Mouse (Mus musculus) heart, postnatal 0 days (tissue): ENCODE results near the gene Suv39h1.

Experiments
- CTCF ChIP-seq: IDR thresholded peaks from 2 replicates; pipeline ENCODE4 v1.5.1; 2016; ENCODE audit warnings: antibody characterized with exemption, control low read depth, low read depth
- EP300 ChIP-seq: IDR thresholded peaks from 2 replicates; pipeline ENCODE4 v1.6.1; 2016; ENCODE audit warnings: antibody characterized with exemption, low read depth

DNA sequence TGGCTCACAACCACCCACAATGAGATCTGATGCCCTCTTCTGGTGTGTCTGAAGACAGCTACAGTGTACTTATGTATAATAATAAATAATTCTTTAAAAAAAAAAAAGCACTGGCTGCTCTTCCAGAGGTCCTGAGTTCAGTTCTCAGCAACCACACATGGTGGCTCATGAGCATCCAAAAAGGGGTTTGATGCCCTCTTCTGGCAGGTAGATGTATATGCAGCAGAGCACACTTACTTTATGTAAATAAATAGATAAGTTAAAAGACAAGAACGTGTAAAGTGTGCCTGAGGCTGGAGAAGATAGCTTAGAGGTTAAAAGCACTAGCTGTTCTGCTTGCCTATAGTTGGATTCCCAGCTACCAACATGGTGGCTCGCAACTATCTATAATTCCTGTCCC lies 49.8 kb downstream of the Suv39h1 start:
- TF ChIP-seq EP300 (no peak), CTCF (no peak)
